Mouse (Mus musculus): ENCODE measurements at regions not wholly inside any gene's neighbourhood (a gene's known extent, or its start where the extent isn't known, plus 50 kb on each side); places are given as distances from the start of the nearest gene placed in this dataset.

DNA sequence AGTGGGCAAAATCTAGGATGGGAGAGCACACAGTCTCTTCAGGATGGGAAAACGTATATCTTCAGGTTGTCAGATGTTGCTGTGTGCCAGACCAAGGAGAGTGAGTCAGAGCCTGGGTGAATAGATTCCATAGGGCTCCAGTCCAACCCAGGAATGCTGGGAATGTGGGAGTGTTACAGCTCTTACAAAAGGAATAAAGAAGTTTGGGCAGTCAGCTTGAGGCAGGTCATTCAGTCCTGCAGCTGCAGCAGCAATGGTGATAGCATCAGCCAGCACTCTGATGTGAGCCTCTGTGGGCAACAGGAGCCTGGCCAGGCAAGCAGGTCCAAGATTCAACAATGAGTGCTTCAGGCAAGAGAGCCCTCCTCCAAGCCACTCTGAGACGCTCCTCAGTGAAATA lies 205.8 kb upstream of the Kirrel3 start:
- TF ChIP-seq POLR2A (IDR thresholded peaks at IDR 0.05; ENCODE audit: borderline replicate concordance, insufficient read depth, low read length): no peak
- TF ChIP-seq CTCF (IDR thresholded peaks at IDR 0.05; ENCODE audit: borderline replicate concordance, insufficient read depth, low read depth, low read length): no peak

Data from cerebellum, adult 2 months (tissue).